Mouse (Mus musculus) monocyte, adult 5-6 weeks (primary cell): Measurements from ENCODE around the gene 2610001J05Rik. TPM values are rescaled to one million over a fixed set of nuclear protein-coding genes. Genes with fewer than 3 reads are reported as not detected.
A peak's percentile ranks its signal among the peaks of the same experiment; 100 is the strongest.
"Not testable (repeated sequence)": the region's sequence is repeated elsewhere in the genome, so short reads cannot be mapped to it uniquely, and the experiment has no call there.

Experiments used
- ATAC-seq: fragments of 153-309, 156-312 bp; replicated peaks from 2 replicates; pipeline ENCODE4 v1.8.0; 2017; ENCODE audit warnings: mild to moderate bottlenecking; ENCODE audit not compliant: low TSS enrichment, insufficient number of reproducible peaks, severe bottlenecking, poor library complexity, low FRiP score
- total RNA-seq: library from RNA; stranded (forward); fragments of 200-1000, 200-491, 200-594 nt; gene quantifications from 3 replicates; pipeline ENCODE4 v1.2.3, GENCODE M21; 2017

2610001J05Rik gene
- 64.0 to 80.9 TPM (median 67.1 TPM) in 3 replicates for total RNA-seq

GRCm38 (mm10) chr6:13870919-13871624 lies at the start of gene 2610001J05Rik:
TSS of gene 2610001J05Rik (minus strand) at chr6:13871518.
- ATAC-seq: peak; percentile 98

DNA sequence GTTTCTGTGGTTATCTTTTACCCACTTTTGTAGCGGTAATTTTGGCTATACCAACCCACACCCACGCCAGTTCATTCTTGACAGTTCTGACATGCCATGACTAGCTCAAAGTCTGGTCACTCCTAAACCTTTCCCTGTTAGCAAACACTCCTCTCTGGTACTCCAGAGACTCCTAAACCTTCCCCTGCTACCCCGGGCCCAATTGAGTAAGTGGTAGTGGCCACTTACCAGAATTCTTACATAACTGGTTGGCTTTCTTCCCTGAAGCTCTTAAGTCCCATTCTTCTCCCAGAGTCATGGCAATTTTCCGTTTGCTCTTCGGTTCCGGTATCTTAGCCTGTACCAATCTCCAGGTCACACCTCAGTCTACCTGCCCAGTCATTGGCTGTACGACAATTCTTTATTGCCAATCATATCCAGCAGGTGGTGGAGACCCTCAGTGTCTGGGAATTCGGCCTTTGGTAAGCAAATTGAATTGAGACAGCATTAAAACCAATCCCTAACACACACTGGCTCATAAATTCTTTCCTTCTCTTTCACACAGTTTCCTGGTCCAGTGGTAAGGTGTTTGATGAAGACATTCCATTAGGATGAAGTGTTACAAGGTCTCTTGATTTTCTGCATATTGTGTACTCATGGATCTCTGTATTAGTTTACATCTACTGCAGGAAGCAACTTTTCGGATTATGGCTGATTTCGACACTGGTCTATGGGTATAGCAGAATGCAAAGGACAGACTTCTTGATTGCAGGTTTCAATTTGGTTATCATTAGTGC lies 38.6 kb upstream of the 2610001J05Rik start:
- ATAC-seq: no peak

DNA sequence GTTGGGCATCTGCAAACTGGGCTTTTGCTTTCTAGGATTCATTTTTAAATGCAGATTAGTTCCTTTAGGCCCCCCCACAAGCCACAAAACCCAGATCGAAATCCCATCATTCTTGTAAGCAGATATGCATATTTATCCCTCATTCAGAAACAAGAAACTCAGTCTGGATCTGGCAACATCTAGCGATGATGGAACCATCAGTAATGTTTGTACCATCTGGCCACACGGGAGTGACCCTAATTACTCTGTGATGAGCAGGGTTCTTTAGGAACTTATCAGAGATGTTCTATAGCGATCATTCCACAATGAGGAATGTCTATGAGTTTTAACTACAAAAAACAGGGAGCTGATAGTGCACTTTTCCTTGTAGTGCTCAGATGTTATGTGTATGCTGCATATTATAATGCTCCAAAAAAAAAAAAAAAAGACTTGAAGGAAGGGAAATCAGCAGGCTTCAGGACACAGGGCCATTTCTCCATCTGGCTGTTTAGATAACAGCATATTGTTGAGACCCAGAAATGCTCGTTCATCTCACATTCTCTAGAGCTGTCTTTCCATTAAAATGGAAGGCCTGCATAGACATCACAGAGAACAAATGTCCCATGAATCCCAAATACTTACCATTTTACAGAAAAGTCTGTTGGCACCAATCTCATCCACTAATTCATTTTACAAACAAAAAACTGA lies 31.8 kb upstream of the 2610001J05Rik start:
- no peak for ATAC-seq

GRCm38 (mm10) chr6:13884877-13885592 lies 13.7 kb upstream of the 2610001J05Rik start:
- ATAC-seq: no peak

DNA sequence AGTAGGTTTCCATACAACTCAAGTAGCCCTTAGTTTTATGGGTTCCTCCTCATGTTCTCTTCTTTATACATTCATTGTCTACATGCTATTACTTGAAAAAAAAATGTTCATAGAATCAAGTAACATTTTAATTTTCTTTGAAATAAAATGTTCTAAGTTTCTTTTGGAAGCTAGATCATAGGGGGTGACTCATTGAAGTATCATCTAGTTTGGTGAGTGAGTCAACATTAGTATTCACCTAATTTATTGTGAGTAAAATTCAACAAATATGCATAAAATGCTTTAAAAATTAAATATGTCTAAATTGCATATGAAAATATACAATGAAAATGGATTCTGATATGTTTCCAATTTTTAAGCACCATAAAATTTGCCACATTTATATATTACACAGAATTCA lies 11.6 kb upstream of the 2610001J05Rik start:
- ATAC-seq: no peak

GRCm38 (mm10) chr6:13873959-13874358 lies 2.6 kb upstream of the 2610001J05Rik start:
- 0 out of 2 replicates have a peak, but pooled peaks have one; percentile 24 for ATAC-seq

GRCm38 (mm10) chr6:13872076-13872475 lies 758 bp upstream of the 2610001J05Rik start:
- no peak for ATAC-seq

- ATAC-seq: no peak
These were observed 274 bp upstream of the 2610001J05Rik start for GRCm38 (mm10) chr6:13871625-13871958.

- peak; percentile 16; the same call in 1 of the 2 replicates for ATAC-seq
These were observed 1.0 kb downstream of the 2610001J05Rik start for GRCm38 (mm10) chr6:13870289-13870741.

GRCm38 (mm10) chr6:13860596-13860995 lies 10.7 kb downstream of the 2610001J05Rik start:
- ATAC-seq: no peak

- no peak for ATAC-seq
These were observed 11.3 kb downstream of the 2610001J05Rik start for GRCm38 (mm10) chr6:13859877-13860585.

DNA sequence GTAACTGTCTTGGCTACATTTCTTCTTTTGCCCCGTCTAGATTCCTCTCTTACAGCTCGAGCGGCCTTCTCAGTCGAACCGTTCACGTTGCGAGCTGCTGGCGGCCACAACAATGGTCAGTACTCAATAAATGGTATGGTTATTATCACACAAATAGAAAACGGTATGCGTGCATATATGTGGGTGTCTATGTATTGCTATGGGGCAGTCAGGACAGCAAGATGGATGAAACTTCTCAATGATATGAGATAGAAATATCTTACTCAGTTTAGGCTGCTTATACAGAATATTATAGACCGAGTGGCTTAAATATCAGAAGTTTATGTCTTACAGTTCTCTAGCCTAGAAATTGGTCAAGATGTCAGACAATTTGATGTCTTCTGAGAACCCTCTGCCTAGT lies 17.1 kb downstream of the 2610001J05Rik start:
- ATAC-seq: no peak

GRCm38 (mm10) chr6:13853244-13853643 lies 18.1 kb downstream of the 2610001J05Rik start:
- ATAC-seq: no peak

GRCm38 (mm10) chr6:13846031-13846430 lies 25.3 kb downstream of the 2610001J05Rik start:
- not testable (repeated sequence) for ATAC-seq

DNA sequence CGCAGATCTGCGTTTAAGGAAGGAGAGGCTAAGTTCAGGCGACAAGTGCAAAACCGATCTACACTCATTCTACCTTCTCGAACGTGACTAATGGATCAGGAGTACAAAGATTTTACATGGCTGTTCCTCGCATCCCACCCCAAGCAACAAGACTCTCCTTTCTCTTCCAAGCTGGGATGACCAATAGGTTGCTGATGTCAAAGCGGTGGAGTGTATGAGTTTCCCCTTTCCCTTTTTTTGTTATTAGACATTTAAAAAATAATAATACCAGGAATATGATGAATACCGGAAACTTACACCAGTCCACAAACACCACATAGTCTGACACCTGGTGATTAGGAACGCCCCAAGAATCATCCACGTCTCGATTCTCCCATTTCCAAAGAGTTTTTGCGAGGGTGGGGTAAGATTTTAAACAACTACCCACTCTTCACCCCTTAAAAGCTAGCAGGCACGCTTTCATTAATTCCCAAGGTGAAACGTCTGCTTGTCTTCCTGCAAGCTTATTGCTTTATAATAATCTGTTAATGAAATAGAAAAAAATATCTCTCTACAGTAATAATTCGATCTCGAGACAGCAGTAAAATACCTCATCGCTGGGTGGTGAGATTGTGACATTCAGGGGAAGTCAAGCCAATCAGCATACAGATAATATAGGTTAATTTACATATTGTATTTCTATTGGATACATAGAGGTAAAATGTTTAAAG lies 31.8 kb downstream of the 2610001J05Rik start, which contains the start of gene Gpr85:
Gene Gpr85, minus strand, starts transcription at position 598 of the 710 bp plus-strand sequence.
- ATAC-seq: no peak

DNA sequence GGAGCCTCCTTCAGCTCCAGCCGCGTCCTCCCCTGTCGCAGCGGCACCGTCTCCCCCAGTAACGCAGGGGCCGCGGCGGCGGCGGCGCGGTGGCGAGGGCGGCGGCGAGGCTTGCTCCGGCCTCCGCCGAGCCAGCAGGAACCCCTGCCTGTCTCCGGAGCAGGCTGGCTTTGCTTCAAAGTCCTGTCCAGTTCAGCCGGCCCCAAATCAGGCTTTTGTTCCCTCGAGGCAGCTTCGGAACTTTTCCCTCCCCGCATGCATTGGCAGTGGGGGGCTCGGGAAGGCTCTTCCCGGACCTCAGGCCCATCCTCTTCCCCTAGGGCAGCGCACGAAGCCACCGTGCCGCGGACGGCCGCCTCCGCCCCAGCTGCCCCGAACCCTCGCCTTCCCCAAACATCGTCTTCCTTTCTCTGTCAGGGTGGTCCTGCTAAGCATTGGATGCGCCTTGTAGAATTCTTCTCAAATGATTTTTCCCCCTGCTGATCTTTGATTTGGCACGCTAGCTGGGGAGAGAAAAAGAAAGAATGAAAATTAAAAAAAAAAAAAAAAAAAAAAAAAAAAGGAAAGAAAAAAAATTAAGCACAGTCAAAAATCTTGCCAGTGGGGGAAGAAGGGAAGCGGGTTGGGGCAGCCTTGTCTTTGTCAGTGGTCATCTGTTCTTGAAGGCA lies 32.5 kb downstream of the 2610001J05Rik start:
- peak; percentile 30; the same call in 1 of the 2 replicates for ATAC-seq
